Mouse (Mus musculus) forebrain, embryonic 16.5 days (tissue): ENCODE results near the gene Neo1. TPM values are rescaled to one million over a fixed set of nuclear protein-coding genes. Genes with fewer than 3 reads are reported as not detected.

ENCODE experiments used
- ATAC-seq: fragments of 200-750 bp; cut with Nextera tagmentation; 2 replicates; pipeline ENCODE4 v1.8.0; 2017; ENCODE audit warnings: mild to moderate bottlenecking, moderate library complexity
- H3K27ac ChIP-seq: fragments of 300-500 bp; sonication (generic); 2 replicates; pipeline ENCODE4 v1.5.1; 2014; ENCODE audit warnings: low read length, control low read depth
- H3K27me3 ChIP-seq: fragments of 300-500 bp; sonication (generic); replicated peaks from 2 replicates; pipeline ENCODE4 v1.6.1; 2014; ENCODE audit warnings: low read length; ENCODE audit not compliant: control insufficient read depth, insufficient read depth
- H3K36me3 ChIP-seq: fragments of 300-500 bp; sonication (generic); 2 replicates; pipeline ENCODE4 v1.6.1; 2014; ENCODE audit not compliant: control insufficient read depth, insufficient read depth
- H3K4me1 ChIP-seq: fragments of 300-500 bp; sonication (generic); replicated peaks from 2 replicates; pipeline ENCODE4 v1.6.1; 2014; ENCODE audit warnings: low read length; ENCODE audit not compliant: control insufficient read depth, insufficient read depth
- H3K4me2 ChIP-seq: fragments of 300-500 bp; sonication (generic); 2 replicates; pipeline ENCODE4 v1.6.1; 2014; ENCODE audit warnings: mild to moderate bottlenecking, low read length, control low read depth
- H3K4me3 ChIP-seq: fragments of 300-500 bp; sonication (generic); replicated peaks from 2 replicates; pipeline ENCODE4 v1.5.1; 2014; ENCODE audit warnings: mild to moderate bottlenecking, low read length, control low read depth
- H3K9ac ChIP-seq: fragments of 300-500 bp; sonication (generic); replicated peaks from 2 replicates; pipeline ENCODE4 v1.6.1; 2014; ENCODE audit warnings: low read depth, low read length, control low read depth
- H3K9me3 ChIP-seq: fragments of 300-500 bp; sonication (generic); 2 replicates; pipeline ENCODE4 v1.6.1; 2016; ENCODE audit warnings: low read length; ENCODE audit not compliant: control insufficient read depth
- WGBS: fragments of 180-500 bp; shearing (Covaris S2); extraction: QIAGEN DNeasy Blood & Tissue Kit; methylation state at CpG from one replicate; pipeline ENCODE4 v1.1.7; 2014; 5-methylcytosine and 5-hydroxymethylcytosine counted together
- polyA plus RNA-seq: library from polyadenylated mRNA; unstranded; fragments of >200 nt; fragmentation: Nextera tagmentation; extraction: Ambion mirVana; gene quantifications from 2 replicates; pipeline ENCODE4 v1.2.1, GENCODE M21; 2015

The Neo1 gene
- polyA plus RNA-seq, 1 experiment from 2014 or later = 64.7 TPM

DNA sequence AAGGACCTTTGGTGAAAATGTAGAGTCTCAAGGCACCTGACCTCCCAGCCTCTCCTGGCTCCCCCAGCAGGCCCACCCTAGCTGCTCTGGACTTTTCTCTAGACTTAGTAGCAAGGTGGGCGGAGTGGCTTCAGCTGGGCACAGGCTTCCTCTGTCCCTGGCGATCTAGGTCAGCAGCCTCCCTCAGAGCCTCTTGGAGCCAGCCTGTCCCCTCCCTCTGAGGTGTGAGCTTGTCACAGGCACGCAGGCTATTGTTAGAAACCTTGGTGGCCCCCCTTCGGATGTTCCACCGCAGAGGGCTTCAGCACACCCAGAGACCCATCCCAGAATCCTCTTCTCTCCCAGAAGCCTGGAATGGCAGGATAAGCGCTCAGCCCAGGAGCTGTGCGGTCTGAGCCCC, 188.6 kb downstream of the Neo1 start:
- WGBS = 76% methylated on average over 7 of the region's 7 CpGs
- ATAC-seq = no peak
- no peaks in the 10 kb centered on the region for H3K27me3 ChIP-seq
- H3K4me2 ChIP-seq = no peak overlapping the region
- no peak overlapping the region for H3K4me3 ChIP-seq
- H3K9me3 ChIP-seq = no peaks in the 10 kb centered on the region
- H3K9ac ChIP-seq = no peak overlapping the region
- H3K27ac ChIP-seq = no peak overlapping the region
- H3K36me3 ChIP-seq = peaks cover 5% of the 10 kb centered on the region; the same call in 1 of the 2 replicates
- peaks cover 7% of the 10 kb centered on the region for H3K4me1 ChIP-seq

DNA sequence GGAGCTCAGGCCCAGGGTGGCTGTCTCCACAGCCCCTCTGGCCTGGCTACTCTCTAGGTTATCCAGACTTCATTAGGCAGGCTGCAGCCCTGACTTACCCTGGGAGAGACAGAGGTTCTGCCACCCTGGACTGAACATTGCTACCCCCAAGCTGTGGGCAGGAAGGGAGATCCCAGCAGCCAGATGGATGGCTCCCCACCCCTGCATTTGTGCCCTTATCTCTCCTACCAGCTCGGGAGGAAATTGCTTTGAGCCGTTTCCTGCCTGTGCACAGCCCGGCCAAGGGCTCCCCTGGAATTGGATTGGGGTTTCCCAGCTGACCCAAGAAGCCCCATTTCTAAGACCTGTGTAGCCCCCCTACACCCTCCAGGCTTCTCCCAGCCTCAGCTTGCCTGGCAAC, 189.2 kb downstream of the Neo1 start:
- no peaks in the 10 kb centered on the region for H3K27me3 ChIP-seq
- no peak overlapping the region for H3K9ac ChIP-seq
- no peak overlapping the region for H3K27ac ChIP-seq
- peaks cover 5% of the 10 kb centered on the region; the same call in 1 of the 2 replicates for H3K36me3 ChIP-seq
- no peaks in the 10 kb centered on the region for H3K9me3 ChIP-seq
- H3K4me2 ChIP-seq = no peak overlapping the region
- 77% methylated on average over 3 of the region's 3 CpGs for WGBS
- ATAC-seq = no peak
- H3K4me1 ChIP-seq = peaks cover 7% of the 10 kb centered on the region
- no peak overlapping the region for H3K4me3 ChIP-seq

DNA sequence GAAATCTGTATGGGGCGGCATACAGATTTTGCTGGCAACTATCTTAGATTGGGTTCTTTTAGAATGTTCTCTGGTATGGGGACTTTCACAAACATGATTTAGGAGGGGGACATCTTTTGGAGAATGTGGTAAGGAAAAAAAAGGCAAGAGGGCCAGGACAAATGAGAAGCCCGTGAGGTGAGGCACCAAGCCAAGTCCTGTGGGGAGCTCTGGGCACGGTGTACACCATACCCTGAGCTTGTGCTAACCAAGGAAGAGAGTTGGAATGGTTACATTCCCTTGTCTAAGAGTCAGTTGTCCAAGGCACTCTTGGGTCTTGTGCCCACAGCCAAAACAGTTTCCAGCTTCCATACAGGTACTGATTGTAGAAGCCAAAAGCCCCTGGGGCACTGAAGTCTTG, 191.6 kb downstream of the Neo1 start:
- H3K4me1 ChIP-seq = peaks cover 3% of the 10 kb centered on the region
- H3K4me2 ChIP-seq = no peak overlapping the region
- ATAC-seq = no peak
- no peak overlapping the region for H3K4me3 ChIP-seq
- H3K9ac ChIP-seq = no peak overlapping the region
- peaks cover 5% of the 10 kb centered on the region; the same call in 1 of the 2 replicates for H3K36me3 ChIP-seq
- H3K27me3 ChIP-seq = no peaks in the 10 kb centered on the region
- no peaks in the 10 kb centered on the region for H3K9me3 ChIP-seq
- WGBS = 75% methylated on average over 3 of the region's 3 CpGs
- H3K27ac ChIP-seq = no peak overlapping the region

DNA sequence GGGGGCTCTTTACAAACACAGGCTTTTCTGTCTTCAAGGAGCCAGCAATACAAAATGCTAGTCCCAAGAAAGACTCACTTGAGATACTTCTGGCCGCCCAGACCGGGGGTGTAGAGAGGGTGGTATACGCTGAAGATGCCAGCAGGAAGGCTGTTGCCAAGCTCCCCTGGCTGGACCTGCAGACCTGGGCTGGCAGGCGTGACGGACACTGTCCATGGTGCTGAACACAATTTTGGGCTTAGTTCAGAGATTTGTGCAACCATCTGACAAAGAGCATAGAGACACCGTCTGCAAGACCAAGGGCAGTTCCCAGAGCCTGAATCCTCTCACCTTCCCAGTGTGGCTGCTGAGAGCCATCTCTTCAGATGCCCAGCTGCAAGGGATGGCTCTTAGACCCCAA, 194.6 kb downstream of the Neo1 start:
- no peaks in the 10 kb centered on the region for H3K4me1 ChIP-seq
- no peak overlapping the region for H3K9ac ChIP-seq
- no peak overlapping the region for H3K27ac ChIP-seq
- peaks cover 5% of the 10 kb centered on the region; the same call in 1 of the 2 replicates for H3K36me3 ChIP-seq
- H3K4me2 ChIP-seq = no peak overlapping the region
- H3K4me3 ChIP-seq = no peak overlapping the region
- 25% methylated on average over 6 of the region's 6 CpGs for WGBS
- H3K27me3 ChIP-seq = no peaks in the 10 kb centered on the region
- H3K9me3 ChIP-seq = no peaks in the 10 kb centered on the region
- no peak for ATAC-seq

DNA sequence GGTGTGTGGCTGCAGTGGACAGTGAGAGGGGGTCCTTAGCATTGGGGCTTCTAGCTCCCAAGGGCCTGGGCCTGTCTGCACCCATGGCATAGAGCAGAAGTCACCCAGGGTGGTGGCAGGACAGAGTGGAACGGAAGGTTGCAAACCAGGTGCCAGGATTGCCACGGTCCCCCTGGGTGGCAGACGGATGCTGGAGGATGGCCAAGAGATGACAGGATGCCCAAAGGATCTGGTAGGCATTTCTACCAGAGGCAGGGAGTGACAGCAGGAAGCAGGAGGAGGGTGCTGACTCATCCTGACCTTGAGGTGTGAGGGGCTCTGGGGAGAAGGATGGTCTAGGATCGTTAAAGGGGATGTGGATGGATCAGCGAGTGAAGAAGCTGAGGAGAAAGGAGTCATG, 197.7 kb downstream of the Neo1 start:
- 71% methylated on average over 5 of the region's 5 CpGs for WGBS
- H3K9ac ChIP-seq = no peak overlapping the region
- no peak overlapping the region for H3K4me2 ChIP-seq
- H3K9me3 ChIP-seq = no peaks in the 10 kb centered on the region
- H3K4me1 ChIP-seq = no peaks in the 10 kb centered on the region
- H3K36me3 ChIP-seq = no peaks in the 10 kb centered on the region
- H3K4me3 ChIP-seq = no peak overlapping the region
- no peaks in the 10 kb centered on the region for H3K27me3 ChIP-seq
- ATAC-seq = no peak
- no peak overlapping the region for H3K27ac ChIP-seq

DNA sequence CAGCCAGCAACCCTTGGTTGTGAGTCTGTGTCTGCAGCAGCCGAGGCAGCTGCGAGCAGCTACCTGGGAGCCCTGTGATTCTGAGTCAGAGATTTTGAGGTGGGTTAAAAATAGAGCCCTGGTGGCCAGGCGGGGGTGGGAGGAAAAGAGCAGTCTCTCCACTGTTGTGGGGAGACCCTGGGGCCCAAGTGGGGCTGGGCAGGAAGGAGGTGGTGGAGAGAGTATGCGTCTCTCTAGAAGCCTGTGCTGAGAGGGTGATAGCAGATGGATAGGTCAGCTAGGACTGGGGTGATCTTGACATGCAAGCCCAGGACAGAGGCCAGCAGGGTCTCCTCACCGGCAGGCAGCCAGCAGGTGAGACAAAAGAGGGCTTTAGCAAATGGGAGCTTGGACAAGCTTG, 199.1 kb downstream of the Neo1 start:
- Histone ChIP-seq H3K4me3 (no peak overlapping the region), H3K36me3 (no peaks in the 10 kb centered on the region), H3K27me3 (no peaks in the 10 kb centered on the region), H3K9me3 (no peaks in the 10 kb centered on the region), H3K27ac (no peak overlapping the region), H3K9ac (no peak overlapping the region), H3K4me2 (no peak overlapping the region), H3K4me1 (no peaks in the 10 kb centered on the region)
- no peak for ATAC-seq
- 74% methylated on average over 5 of the region's 5 CpGs for WGBS

DNA sequence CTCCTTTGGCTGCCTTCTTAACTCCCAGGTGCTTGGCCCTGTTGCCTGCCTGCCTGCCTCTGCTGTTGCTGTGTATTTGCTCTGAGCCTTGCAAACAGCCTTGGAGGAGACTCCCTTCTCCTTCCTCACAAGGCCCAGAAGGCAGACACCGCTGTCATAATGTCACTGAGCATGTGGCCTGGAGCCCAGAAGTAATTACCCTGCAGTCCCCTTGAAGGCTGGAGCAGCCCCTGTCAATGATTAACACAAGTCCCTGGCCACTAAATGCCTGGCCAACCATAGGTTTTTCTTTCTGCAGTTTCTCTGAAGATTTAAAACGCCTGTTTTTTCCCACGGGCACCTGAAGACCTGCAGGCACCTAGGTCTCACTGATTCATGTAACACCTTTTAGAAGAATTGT, 203.3 kb downstream of the Neo1 start:
- H3K27ac ChIP-seq = no peak overlapping the region
- H3K4me2 ChIP-seq = no peak overlapping the region
- peaks cover 5% of the 10 kb centered on the region for H3K4me1 ChIP-seq
- no peak overlapping the region for H3K4me3 ChIP-seq
- WGBS = 80% methylated on average over 3 of the region's 3 CpGs
- H3K9me3 ChIP-seq = no peaks in the 10 kb centered on the region
- no peaks in the 10 kb centered on the region for H3K36me3 ChIP-seq
- no peak for ATAC-seq
- H3K27me3 ChIP-seq = no peaks in the 10 kb centered on the region
- no peak overlapping the region for H3K9ac ChIP-seq

DNA sequence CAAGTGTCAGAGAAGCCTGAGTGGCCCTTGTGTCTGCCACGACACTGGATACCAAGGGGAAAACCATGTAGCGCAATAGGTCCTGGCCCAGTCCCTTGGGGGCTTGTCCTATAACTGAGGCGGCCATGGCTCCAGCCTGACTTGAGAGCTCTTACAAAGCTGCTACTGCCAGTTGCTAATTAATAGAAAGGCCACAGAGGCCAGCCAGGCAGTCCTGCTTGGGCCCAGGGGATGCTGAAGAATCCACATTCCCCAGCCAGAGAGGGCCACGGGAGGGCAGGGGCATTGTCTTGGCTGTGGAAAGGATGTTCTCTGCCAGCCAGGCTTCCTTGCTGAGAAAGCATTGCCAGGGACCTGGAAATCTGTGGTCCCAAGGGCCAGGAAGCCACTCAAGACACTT, 206.6 kb downstream of the Neo1 start:
- Histone ChIP-seq H3K4me1 (peaks cover 20% of the 10 kb centered on the region), H3K9ac (no peak overlapping the region), H3K27ac (no peak overlapping the region), H3K27me3 (no peaks in the 10 kb centered on the region), H3K4me3 (no peak overlapping the region), H3K4me2 (no peak overlapping the region), H3K36me3 (no peaks in the 10 kb centered on the region), H3K9me3 (no peaks in the 10 kb centered on the region)
- 49% methylated on average over 4 of the region's 4 CpGs for WGBS
- no peak for ATAC-seq
